Mouse (Mus musculus) heart, adult 2 months (tissue): Measurements from ENCODE around the gene Plekha5. TPM values are rescaled to one million over a fixed set of nuclear protein-coding genes. Genes with fewer than 3 reads are reported as not detected.
A peak's percentile ranks its signal among the peaks of the same experiment; 100 is the strongest.

Experiments
- DNase-seq, 2 experiments: peaks; one replicate each; pipeline ENCODE4 v3.0.0; 2021
- H3K27ac ChIP-seq: fragments of 200-600 bp; 2 replicates; pipeline ENCODE4 v1.8.1; 2022
- H3K27me3 ChIP-seq: fragments of 200-500 bp; 2 replicates; pipeline ENCODE4 v1.6.1; 2012; ENCODE audit warnings: mild to moderate bottlenecking, low read length, inconsistent platforms, mixed read lengths; ENCODE audit not compliant: control insufficient read depth, insufficient read depth
- H3K36me3 ChIP-seq: fragments of 200-500 bp; 2 replicates; pipeline ENCODE4 v1.6.1; 2012; ENCODE audit warnings: low read length, inconsistent platforms; ENCODE audit not compliant: control insufficient read depth, insufficient read depth
- H3K4me1 ChIP-seq: fragments of 200-500 bp; 2 replicates; pipeline ENCODE4 v1.6.1; 2011; ENCODE audit warnings: low read length; ENCODE audit not compliant: control insufficient read depth, insufficient read depth
- H3K4me3 ChIP-seq: fragments of 200-600 bp; 2 replicates; pipeline ENCODE4 v1.8.1; 2022
- H3K79me2 ChIP-seq: fragments of 200-500 bp; replicated peaks from 2 replicates; pipeline ENCODE4 v1.6.1; 2012; ENCODE audit warnings: mild to moderate bottlenecking, inconsistent platforms, low read length, moderate library complexity, mixed read lengths; ENCODE audit not compliant: control insufficient read depth, insufficient read depth
- H3K9ac ChIP-seq: fragments of 200-500 bp; 2 replicates; pipeline ENCODE4 v1.6.1; 2012; ENCODE audit warnings: low read depth, mild to moderate bottlenecking, control low read depth, inconsistent platforms, low read length, mixed read lengths
- CTCF ChIP-seq: fragments of 200-600 bp; IDR thresholded peaks from 2 replicates; pipeline ENCODE4 v1.8.1; 2022; ENCODE audit warnings: antibody characterized with exemption, mild to moderate bottlenecking, moderate library complexity
- EP300 ChIP-seq: fragments of 200-500 bp; IDR thresholded peaks from 2 replicates; pipeline ENCODE4 v1.6.1; 2011; ENCODE audit warnings: low read depth, low read length, control low read depth; ENCODE audit not compliant: insufficient read depth
- POLR2A ChIP-seq: fragments of 200-500 bp; IDR thresholded peaks from 2 replicates; pipeline ENCODE4 v1.6.1; 2011; ENCODE audit warnings: mild to moderate bottlenecking, low read depth, low read length, control low read depth; ENCODE audit not compliant: insufficient read depth
- WGBS: fragments of 180-500 bp; shearing (Covaris S2); methylation state at CpG from one replicate; pipeline ENCODE4 v1.1.7; 2018; 5-methylcytosine and 5-hydroxymethylcytosine counted together
- intact Hi-C: fragments of 180-260 bp; cut with DNase I; formaldehyde crosslinking; loops from one replicate; pipeline ENCODE4 v1.15.1; 2025
- long read RNA-seq: library from polyadenylated mRNA; stranded (forward); transcript quantifications from one replicate; pipeline ENCODE4 v2.0.0, GENCODE M21; 2021
- polyA plus RNA-seq: library from polyadenylated mRNA; depleted of rRNA; stranded (reverse); fragments of >200 nt; gene quantifications from 2 replicates; pipeline ENCODE4 v1.2.3, GENCODE M21; 2012; rRNA removed
- total RNA-seq, 2 experiments: library from RNA; stranded (reverse); gene quantifications; 2 replicates each; pipeline ENCODE4 v1.2.3; 2021

The Plekha5 gene
- total RNA-seq = 10 to 100 TPM; 24.9 to 26.0 TPM
- 19.6 and 36.5 TPM in 2 replicates for polyA plus RNA-seq
- long read RNA-seq, partial matches to known transcripts = 0 of 12 reads
- long read RNA-seq, other reads (novel, unspliced or antisense) = 12 of 12 reads

DNA sequence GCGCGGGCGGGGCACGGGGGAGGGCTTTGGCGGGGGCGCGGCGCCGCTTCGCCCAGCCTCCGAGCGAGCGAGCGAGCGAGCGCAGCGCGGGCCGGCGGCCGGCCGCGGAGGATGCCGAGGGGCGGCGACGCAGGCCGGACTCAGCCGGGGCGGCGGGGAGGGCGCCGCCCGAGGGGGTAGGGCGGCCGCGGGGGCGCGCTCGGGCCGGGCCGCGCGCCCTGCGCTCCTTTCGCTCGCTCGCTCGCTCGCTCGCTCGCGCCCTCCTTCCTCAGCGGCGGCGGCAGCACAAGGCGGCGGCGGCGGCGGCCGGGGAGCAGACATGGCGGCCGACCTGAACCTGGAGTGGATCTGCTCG is at the start of gene Plekha5:
Plekha5 (plus strand) TSS at position 209 of the 355 bp plus-strand sequence.
- Histone ChIP-seq H3K79me2 (no peaks in the 10 kb centered on the region), H3K9ac (peak within 1 kb of the TSS; percentile 95), H3K27me3 (no peaks in the 10 kb centered on the region), H3K4me1 (peaks cover 2% of the 10 kb centered on the region), H3K36me3 (no peaks in the 10 kb centered on the region), H3K4me3 (peak within 1 kb of the TSS; percentile 65), H3K27ac (peak within 1 kb of the TSS; percentile 72)
- intact Hi-C loops = no loop called here
- 7% methylated on average over 65 of the region's 65 CpGs for WGBS
- TF ChIP-seq CTCF = no peak
- no peak for TF ChIP-seq POLR2A
- TF ChIP-seq EP300 = no peak
- DNase-seq = peak; percentile 83 to 85

DNA sequence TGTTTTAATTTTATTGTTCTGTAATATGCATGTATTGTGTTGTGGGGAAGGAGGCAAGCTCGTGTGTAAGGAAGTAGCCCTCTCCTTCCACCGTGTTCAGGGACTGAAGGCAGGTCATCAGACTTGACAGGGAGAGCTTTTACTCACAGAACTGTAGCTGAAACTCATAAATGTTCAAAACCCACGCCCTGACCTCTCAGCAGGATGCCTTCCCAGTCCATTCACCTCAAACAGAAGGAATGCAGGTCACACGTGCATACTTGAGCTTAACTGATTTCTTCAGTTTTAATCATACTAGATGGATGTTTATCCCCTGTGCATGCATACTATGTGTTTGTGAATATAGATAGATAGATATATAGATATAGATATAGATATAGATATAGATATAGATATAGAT is 48.2 kb upstream of the Plekha5 start:
- no peak for DNase-seq
- no peak overlapping the region for H3K27ac ChIP-seq
- no peaks in the 10 kb centered on the region for H3K4me1 ChIP-seq
- no peak overlapping the region for H3K9ac ChIP-seq
- H3K27me3 ChIP-seq = no peaks in the 10 kb centered on the region
- no peak for TF ChIP-seq EP300
- no peak for TF ChIP-seq POLR2A
- TF ChIP-seq CTCF = no peak
- no peaks in the 10 kb centered on the region for H3K36me3 ChIP-seq
- no peaks in the 10 kb centered on the region for H3K79me2 ChIP-seq
- whole genome bisulfite sequencing = 65% methylated on average over 4 of the region's 4 CpGs
- H3K4me3 ChIP-seq = no peak overlapping the region
- intact Hi-C loops = no loop called here

DNA sequence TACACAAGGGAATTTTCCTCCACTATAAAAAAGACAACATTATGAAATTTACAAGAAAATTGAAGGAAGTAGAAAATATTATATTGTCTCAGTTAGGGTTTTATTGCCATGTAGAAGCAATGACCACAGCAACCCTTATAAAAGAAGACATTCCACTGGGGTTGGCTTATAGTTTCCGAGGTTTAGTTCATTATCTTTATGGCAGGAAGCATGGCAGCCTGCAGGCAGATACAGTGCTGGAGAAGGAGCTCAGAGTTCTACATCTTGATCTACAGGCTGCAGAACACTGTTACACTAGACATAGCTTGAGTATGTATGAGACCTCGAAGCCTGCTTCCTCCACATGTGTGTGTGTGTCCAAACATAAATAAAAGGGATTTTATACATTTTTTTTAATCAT is 43.3 kb upstream of the Plekha5 start:
- intact Hi-C loops = no loop called here
- no peak for DNase-seq
- 38% methylated on average over 2 of the region's 2 CpGs for WGBS
- peaks cover 1% of the 10 kb centered on the region; the same call in 1 of the 2 replicates for H3K4me1 ChIP-seq
- no peaks in the 10 kb centered on the region for H3K36me3 ChIP-seq
- no peaks in the 10 kb centered on the region for H3K27me3 ChIP-seq
- no peak for TF ChIP-seq POLR2A
- no peak for TF ChIP-seq CTCF
- TF ChIP-seq EP300 = no peak
- no peak overlapping the region for H3K4me3 ChIP-seq
- no peak overlapping the region for H3K27ac ChIP-seq
- no peak overlapping the region for H3K9ac ChIP-seq
- H3K79me2 ChIP-seq = no peaks in the 10 kb centered on the region

DNA sequence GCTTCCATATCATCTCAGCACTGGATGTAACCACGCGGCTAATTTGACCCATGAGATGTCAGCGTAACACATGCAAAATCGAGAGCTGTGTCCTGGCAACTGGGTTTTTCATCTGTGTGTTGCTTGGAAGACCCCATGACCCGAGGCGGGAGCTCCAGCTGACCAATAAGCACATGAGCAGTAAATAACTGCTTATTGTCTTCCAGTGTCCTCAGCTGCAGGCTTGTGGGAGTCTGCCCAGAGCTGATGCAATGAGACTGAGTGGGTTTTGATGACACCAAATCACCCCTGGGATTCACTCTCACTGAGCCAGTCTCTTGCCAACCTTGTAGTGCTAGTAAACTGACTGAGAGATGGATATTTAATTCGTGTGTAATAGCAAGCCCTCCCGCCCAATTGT is 42.7 kb upstream of the Plekha5 start:
- TF ChIP-seq EP300 (no peak), CTCF (no peak), POLR2A (no peak)
- Histone ChIP-seq H3K79me2 (no peaks in the 10 kb centered on the region), H3K36me3 (no peaks in the 10 kb centered on the region), H3K9ac (no peak overlapping the region), H3K27ac (no peak overlapping the region), H3K4me3 (no peak overlapping the region), H3K4me1 (peaks cover 1% of the 10 kb centered on the region; the same call in 1 of the 2 replicates), H3K27me3 (no peaks in the 10 kb centered on the region)
- 81% methylated on average over 8 of the region's 8 CpGs for WGBS
- no peak for DNase-seq
- intact Hi-C loops = no loop called here

DNA sequence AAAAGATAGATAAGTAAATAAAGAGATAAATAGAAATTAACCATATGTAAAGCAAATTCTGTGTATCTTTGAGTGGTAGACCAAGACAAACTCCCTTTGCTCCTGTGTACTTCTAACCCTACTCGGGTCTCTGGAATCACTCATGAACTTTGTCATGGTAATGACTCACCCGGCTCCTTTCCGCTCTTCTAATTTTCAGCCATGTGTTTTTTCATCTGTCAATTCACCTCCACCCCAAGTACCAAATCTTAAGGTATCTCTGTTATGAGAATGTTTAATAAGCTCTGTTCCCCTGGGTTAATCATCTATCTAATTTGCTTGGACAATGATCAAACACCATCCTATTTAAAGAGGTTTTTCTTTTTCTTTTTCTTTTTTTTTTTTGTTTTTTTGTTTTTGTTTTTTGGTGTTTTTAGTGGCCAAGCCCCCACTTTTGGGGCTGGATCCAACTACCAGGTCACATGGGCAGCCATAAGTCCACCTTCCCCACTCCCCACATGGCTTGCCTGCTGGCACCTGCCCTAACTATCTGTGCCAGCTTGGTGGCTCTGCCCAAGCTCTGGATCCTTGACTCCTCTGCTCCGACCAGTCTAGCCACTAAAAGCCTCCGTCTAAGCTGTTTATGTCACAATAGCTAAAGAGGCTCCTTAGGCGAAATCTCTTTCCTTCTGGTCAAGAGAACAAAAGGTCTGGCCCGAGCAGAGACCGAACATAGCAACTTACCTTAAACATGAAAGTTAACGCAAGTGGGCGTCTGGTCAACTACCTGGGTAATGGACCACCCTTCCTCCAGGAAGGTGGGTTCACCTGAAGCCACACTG is 40.1 kb upstream of the Plekha5 start:
- no peak overlapping the region for H3K9ac ChIP-seq
- H3K4me1 ChIP-seq = peaks cover 1% of the 10 kb centered on the region; the same call in 1 of the 2 replicates
- TF ChIP-seq POLR2A = no peak
- no peak overlapping the region for H3K4me3 ChIP-seq
- no peaks in the 10 kb centered on the region for H3K79me2 ChIP-seq
- DNase-seq = no peak
- intact Hi-C loops = no loop called here
- H3K27ac ChIP-seq = no peak overlapping the region
- WGBS = 81% methylated on average over 10 of the region's 10 CpGs
- H3K27me3 ChIP-seq = no peaks in the 10 kb centered on the region
- no peaks in the 10 kb centered on the region for H3K36me3 ChIP-seq

DNA sequence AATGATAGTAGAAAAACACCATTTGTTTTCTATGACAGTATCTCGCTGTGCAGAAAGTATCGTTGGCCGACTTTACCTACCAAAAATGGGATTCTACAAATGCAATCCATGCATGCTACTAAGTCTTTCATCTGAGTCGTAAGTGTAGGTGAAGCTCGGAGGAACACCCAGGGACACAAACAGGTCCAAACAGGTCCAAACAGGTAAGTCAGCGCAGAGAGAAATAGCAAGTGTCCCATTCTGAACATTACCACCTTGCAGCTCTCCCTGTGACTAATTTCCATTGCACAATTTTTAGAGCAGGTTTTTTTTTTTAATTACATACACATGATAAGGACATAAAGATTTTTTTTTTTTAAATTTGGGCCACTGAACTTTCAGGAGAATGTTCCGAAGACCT is 27.2 kb upstream of the Plekha5 start:
- TF ChIP-seq POLR2A = no peak
- TF ChIP-seq EP300 = no peak
- TF ChIP-seq CTCF = no peak
- 94% methylated on average over 7 of the region's 7 CpGs for WGBS

More for the DNA sequence above, 27.2 kb upstream of the Plekha5 start:
- Histone ChIP-seq H3K4me3 (no peak overlapping the region), H3K27ac (no peak overlapping the region), H3K79me2 (no peaks in the 10 kb centered on the region), H3K4me1 (no peaks in the 10 kb centered on the region), H3K27me3 (no peaks in the 10 kb centered on the region), H3K9ac (no peak overlapping the region), H3K36me3 (no peaks in the 10 kb centered on the region)
- intact Hi-C loops = no loop called here
- no peak for DNase-seq
